Mouse (Mus musculus): ENCODE measurements around the gene Mertk.
A peak's percentile ranks its signal among the peaks of the same experiment; 100 is the strongest.

The Mertk gene

DNA sequence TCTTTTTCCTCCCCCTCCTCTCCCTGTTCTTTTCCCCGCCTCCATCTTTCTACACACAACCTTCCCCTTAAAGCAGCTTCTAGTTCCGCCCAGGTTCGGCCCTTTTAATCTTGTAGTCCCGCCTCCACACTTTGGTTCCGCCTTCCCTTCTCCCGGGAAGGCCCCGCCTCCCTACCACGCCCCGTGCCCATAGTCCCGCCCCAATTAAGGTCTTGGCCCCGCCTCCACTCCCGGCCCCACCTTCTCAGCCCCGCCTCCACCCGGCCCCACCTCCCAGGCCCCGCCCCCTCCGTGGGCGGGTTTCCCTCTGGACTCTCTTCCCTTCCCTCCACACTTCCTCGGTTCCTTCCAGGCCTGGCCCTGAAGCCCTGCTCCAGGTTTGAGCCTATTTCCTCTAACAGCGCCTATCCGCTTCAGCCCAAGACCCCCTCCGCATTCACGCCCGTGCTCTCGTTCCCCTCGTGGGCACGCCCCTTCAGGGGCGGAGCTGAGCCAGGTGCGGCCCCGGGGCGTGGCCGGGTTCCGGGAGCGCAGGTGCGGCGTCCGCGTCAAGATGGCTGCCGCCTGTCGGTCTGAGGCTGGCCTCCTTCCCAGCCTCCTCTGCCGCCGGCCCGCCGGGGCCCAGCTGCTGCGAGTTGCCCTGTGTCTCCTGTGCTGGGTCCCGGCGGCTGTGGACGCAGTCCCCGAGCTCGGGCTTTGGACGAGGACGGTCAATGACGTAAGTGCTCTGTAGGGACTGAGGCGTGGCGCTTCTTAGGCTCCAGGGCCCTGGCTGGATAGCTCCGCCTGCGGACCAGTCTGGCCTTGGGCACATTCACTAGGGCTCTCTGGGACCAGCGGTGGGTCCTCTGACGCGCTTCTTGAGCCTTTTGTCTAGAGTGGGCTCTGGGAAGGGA, 119.3 kb downstream of the Mertk start, which contains the start of gene Tmem87b:
Gene Tmem87b (plus strand): TSS at position 333 of the 896 bp plus-strand sequence.
- DNase-seq (ENCODE audit: low read depth, low spot score) = peak; percentile 98

DNA sequence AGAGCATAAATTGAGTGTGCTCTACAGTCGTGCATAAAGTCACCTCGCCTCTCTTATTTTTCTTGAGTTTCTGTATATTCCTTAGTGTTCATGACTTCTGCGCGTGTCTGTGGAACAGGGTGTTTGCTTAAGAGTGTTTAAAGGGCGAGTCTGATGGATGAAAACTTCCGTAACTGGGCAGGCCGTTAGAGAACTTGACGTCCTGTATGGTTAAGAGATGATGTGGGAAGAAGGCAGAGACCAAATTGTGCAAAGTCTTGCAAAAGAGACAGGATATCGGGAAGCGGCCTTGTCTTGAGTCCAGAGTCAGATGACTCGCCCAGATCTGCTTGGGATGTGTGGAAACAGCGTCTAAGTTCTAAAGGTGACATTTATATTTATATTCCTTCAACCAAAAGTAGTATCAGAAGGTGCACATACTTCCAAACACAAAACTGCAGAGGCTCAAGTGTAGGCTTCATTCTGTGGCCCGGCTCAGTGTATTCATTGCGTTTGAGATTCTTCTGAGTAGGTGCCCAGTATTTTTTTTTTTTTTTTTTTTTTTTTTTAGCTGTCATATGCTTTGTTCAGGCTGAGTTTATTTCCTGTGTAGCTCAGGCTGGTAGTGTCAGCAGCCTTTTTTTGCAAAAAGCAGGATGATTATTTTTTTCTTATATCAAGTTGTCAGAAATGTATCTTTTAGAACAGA, 120.3 kb downstream of the Mertk start:
- DNase-seq (ENCODE audit: low read depth, low spot score) = peak; percentile 69

DNA sequence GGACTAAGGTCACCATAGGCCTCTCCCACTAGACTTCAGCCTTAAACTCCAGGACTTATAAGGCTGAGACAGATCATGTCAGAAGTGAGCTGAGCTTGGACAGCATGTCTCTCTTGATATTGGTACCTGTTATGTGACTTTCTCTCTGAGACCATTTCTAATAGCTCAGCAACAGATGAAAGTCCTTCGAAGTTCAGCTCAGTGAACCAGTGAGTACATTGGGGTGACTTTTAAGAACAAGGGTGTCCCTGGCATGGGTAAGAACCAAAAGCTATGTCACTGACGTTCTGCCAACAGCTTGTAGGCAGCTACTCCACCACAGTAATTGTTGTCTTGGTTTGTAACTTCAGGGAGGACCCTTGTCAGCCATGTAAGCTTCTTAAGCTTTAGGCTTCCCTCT, 121.9 kb downstream of the Mertk start:
- no peak for DNase-seq (ENCODE audit: low read depth, low spot score)

DNA sequence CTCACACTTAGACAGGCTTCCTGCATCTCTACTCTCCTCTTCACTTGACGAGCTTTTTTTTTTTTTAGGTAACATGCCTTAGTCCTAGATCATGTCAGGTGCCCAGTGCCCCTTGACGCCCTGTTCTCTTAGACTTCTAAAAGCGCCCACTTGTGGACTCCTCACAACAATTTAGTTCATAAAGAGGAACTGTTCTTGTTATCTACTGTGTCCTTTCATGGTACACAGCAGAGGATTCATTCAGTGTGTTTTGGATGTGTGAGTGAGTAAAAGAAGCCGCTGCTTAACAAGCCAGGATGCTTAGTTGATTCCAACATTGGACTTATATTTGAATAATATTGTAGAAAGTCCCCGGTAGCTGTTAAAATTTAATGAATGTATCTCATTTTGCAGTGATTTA, 125.1 kb downstream of the Mertk start:
- no peak for DNase-seq (ENCODE audit: low read depth, low spot score)

DNA sequence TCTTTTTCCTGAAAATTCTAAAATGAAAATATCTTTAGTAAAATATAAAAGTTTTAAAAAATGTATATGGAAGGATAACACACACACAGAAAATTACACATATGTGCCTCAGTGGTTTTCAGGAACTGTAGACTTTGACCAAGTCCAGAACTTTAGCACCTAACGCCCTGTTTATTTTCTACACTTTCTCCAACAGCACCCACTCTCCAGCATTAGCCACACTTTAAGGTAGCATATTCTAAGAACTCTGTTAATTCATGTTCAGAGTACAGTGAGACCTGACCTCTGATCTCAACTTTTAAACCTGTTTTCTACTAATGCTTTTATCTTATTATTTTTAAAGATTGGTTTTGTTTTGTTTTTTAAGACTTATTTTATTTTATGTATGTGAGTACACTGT, 129.0 kb downstream of the Mertk start:
- no peak for DNase-seq (ENCODE audit: low read depth, low spot score)

DNA sequence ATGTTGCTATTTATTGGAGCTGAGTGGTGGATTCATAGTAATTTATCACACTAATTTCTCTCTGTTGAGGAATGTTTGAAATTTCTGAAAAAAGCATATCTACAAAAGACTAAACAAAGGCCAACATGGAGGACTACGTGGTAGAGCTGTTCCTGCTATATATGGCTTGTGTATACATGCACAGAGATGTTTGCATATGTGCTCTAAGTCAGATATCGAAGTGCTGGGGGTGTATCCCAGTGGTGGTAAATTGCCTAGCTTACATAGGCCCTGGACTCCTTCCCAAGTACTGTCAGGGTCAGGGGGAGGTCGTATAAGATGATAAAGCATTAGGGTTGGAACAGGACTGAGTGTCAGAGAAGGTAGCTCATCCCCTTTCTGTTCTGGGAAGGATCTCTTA, 133.9 kb downstream of the Mertk start:
- DNase-seq (ENCODE audit: low read depth, low spot score) = no peak

DNA sequence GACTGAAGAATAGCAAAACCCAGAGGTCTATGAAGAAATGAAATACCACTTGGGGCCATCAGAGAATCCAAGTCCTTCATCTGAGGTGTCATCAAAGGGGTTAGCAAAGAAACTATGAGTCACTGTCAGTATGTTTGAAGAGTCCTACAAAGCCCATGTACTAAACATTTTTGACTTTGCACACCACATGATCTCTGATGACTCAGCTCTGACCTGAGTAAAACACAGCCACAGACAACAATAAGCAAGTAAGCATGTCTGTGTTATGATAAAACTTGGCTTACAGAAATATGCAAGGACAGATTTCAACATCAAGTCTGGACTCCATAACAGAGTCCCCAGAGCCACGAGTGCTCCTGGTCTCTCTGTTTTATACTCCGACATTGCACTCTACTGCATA, 134.3 kb downstream of the Mertk start:
- peak; percentile 92 for DNase-seq (ENCODE audit: low read depth, low spot score)

DNA sequence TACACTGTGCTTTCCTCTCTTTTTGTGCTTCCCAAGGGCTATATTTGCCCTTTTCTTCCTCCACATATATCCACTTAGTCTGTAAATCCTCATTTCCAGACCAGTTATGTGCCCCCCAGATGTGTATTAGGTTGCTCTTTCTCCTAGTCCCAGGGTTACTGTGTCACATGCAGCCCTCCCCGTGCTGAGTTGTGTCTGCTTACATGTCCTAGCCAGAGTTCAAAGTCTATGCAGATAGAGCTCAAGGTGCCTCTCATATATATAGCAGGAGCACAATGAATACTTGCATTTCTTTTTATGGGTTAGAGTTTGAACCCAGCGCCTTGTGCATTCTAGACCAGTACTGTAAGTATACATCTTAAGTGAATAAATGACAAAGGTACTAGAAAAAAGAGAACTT, 134.7 kb downstream of the Mertk start:
- no peak for DNase-seq (ENCODE audit: low read depth, low spot score)

DNA sequence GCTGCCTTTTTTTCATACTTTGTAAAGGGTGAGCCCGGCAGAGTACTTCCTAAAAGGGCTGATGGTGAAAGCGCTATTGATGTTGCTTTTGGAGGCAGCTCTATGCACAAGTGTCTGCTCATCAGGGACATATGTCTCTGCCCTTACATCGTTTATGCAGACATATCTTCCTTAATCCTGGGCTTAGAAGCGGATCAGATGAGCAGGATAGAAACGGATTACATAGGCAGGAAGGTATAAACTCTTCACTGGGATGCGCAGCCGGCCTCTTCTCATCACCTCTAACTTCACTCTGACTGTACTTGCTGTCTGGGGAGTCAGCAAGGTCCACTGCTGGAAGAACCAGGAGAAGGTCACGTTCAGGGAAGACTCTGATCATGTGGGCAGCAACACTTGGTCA, 138.8 kb downstream of the Mertk start:
- DNase-seq (ENCODE audit: low read depth, low spot score) = no peak

DNA sequence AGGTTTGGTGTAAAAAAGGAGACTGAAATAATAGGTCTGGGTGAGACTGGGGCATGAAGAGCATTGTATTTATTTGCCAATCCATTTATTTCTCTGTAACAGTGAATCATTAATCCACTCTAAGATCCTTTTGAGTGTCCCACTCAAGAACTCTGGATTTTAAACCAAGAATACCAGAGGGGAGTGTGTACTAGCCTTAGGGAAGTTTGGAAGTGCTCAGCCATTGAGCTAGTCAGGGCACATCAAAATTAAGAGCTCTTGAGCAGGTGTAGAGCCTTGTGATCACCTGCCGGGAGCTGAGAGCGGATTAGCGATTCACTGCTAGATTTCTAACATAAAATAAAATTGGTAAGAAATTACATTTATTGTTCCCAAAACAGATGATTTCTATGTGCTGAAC, 139.9 kb downstream of the Mertk start:
- no peak for DNase-seq (ENCODE audit: low read depth, low spot score)

DNA sequence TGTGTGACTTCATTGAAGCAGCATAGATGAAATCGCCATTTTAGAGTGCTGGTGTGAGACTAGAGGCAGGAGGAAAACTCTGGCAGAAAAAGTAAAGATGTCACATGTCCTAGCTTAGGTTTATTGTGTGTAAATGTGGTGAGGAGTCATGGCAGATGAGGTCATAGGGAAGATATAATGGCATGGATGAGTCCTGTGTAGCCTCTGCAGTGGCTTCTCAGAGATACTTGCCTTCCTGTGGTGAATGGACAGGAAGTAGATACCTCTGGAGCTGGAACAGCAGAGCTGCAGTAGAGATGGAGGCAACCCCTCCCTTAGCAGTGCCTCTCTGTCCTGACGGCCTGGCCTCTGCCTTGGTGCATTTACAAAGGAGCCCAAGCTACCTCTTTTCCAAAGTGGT, 140.7 kb downstream of the Mertk start:
- peak; percentile 30 for DNase-seq (ENCODE audit: low read depth, low spot score)

DNA sequence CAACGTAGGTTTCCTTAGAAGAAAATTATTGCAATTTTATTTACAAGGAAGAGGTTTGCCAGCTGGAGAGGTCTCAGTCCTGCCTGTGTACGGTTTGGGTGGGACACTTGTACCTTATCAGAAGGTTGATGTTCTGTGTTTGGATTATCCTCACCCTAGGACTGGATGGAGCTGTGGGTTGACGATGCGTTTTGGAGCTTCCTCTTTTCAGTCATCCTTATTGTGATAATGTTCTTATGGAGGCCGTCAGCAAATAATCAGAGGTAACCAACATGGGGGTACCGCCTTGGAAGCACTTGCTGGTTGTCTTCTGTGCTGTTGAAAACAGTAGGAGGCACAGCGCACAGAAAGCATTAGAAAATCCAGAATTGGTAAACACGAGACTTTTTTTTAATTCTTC, 143.7 kb downstream of the Mertk start:
- no peak for DNase-seq (ENCODE audit: low read depth, low spot score)

DNA sequence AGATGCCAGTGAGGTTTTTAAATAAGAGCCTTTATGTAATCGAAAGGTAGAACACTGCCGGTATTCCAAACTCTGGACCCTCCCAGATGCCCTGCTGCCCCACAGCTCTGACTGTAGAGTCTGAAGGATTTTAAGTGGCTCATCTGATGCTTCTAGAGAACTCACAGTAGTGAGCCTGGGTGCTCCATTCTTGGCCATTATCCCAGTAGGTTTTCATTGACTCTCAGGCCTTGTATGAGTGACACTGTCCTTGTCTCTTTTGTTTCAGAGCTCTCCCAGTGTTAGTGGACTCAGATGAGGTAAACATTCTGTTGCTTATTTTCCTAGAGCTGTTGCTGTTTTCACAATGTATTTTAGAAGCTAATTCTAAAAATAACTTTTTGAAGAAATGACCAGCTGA, 151.3 kb downstream of the Mertk start:
- no peak for DNase-seq (ENCODE audit: low read depth, low spot score)
